Mouse (Mus musculus): Measurements from ENCODE around the gene Zfp64. TPM values are rescaled to one million over a fixed set of nuclear protein-coding genes. Genes with fewer than 3 reads are reported as not detected.

Gene Zfp64
- polyA plus RNA-seq, 1 experiment from 2014 or later, result 39.0 TPM

Other genes starting within 250 kb of the Zfp64 start
- gene Atp9a, start 213.2 kb downstream of the Zfp64 start, polyA plus RNA-seq (2014; fragmentation: Nextera tagmentation; extraction: Ambion mirVana), result 28.7 and 29.1 TPM in 2 replicates
- 0.35 and 0.42 TPM in 2 replicates for gene Sall4, start 187.6 kb downstream of the Zfp64 start, polyA plus RNA-seq (2014; fragmentation: Nextera tagmentation; extraction: Ambion mirVana)